Mouse (Mus musculus) gastrocnemius, postnatal 4 days (tissue): ENCODE results near the gene Kbtbd12. TPM values are rescaled to one million over a fixed set of nuclear protein-coding genes. Genes with fewer than 3 reads are reported as not detected.
A peak's percentile ranks its signal among the peaks of the same experiment; 100 is the strongest.

Experiments
- DNase-seq, 2 experiments: peaks; one replicate each; pipeline ENCODE4 v3.0.0; 2021 to 2022; ENCODE audit warnings: low spot score in 2 of 2, mixed read lengths in 2 of 2
- total RNA-seq, 2 experiments: library from RNA; stranded (reverse); gene quantifications; 2 replicates each; pipeline ENCODE4 v1.2.3; 2021

Gene Kbtbd12
- total RNA-seq, 2 experiments from 2014 or later = 28.1 to 29.6 TPM

DNA sequence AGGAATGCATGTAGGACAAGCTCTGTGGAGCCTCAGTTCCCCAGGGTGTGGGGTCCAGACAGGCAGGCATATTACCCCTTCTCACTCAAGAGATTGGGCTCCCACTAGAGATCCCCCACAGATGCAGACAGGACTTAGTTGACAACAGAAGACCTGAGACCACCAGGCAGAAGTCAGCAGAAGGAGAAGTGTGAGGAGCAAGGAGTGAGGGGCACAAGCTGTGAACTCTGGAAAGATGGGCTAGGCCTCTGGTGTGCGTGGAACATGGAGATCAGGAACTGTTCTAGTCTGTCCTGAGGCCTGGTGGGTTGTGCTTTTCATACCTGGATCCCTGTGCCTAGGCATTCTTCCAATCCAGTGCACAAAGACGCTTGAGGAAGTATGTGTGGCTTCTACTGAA, 87.8 kb downstream of the Kbtbd12 start:
- DNase-seq = no peak

DNA sequence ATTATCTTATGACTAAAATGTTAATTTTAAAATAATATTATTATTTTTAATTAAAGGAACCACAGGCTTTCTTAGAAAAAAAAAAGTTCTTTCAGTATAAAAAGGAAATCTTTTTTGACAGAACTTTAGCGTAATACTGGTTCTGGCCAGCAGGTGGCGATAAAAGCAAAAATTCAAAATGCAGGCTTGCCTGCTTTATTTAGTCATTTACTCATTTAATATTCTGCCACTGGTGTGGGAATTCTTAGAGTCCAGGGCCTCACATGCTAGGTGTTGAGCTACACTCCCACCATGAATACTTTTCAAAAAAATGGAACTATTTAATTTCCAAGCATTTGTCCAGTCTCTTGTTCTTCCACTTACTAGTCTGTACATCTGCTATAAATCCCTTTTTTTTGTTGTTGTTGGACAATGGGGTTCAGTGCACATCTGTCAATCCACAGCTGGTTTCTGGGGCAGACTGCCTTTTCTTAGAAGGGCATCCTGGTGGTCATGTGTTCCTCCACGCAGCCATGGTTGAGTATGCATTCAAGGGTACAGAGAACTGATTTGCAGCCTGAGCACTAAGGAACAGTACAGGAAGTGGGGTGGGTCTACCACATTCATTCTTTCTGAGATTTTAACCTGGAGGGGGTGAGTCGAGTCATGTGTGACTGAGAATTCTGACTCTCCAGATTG, 88.5 kb downstream of the Kbtbd12 start:
- peak; percentile 27 to 59 for DNase-seq

DNA sequence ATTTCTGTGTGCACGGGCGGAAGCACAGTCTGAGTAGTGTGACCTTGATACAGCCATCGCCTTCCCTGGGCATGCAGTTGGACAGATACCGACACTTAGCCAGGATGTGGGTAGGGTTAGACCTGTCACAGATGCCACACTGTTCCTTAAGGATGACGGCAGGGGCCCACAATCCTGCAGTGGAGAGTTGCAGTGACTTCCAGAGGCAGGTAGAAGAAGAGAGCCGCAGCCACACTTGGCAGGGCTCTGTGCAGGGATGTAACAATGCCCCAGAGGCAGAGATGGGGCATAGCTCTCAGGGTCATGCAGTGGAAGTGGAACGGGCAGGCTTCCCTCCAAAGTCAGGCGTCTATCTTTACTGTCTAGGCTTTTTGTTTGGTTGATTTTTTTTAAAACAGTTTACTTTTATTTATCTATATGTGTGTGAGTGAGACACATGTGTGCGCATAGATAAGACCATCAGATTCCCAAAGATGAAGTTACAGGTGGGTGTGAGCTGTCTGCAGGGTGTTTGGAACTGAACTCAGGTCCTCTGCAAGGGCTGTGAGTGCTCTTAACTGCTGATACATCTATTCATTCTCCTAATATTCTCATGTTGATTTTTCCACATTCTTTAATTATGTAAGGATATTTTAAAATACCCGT, 89.2 kb downstream of the Kbtbd12 start:
- DNase-seq = peak in 1 of 2 experiments; percentile 11

DNA sequence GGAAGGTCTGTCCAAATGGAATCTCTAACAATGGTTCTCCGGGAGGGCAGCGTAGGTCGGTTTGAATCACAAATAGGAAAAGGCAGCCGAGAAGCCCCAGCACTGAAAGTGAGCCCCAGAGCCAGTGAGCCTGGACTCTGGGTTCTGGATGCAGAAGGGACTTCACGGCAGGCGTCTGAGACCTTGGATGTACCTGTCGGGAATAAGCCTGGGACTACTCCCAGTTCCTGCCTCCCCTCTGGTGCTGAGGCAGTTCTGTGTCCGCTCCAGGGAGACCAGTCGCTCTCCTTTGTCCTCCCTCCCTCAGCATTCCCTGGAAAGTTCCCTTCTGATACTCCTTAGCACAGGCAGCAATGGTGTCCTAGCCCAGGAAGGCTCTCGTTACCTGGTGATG, 92.4 kb downstream of the Kbtbd12 start:
- DNase-seq = peak in 1 of 2 experiments; percentile 7

DNA sequence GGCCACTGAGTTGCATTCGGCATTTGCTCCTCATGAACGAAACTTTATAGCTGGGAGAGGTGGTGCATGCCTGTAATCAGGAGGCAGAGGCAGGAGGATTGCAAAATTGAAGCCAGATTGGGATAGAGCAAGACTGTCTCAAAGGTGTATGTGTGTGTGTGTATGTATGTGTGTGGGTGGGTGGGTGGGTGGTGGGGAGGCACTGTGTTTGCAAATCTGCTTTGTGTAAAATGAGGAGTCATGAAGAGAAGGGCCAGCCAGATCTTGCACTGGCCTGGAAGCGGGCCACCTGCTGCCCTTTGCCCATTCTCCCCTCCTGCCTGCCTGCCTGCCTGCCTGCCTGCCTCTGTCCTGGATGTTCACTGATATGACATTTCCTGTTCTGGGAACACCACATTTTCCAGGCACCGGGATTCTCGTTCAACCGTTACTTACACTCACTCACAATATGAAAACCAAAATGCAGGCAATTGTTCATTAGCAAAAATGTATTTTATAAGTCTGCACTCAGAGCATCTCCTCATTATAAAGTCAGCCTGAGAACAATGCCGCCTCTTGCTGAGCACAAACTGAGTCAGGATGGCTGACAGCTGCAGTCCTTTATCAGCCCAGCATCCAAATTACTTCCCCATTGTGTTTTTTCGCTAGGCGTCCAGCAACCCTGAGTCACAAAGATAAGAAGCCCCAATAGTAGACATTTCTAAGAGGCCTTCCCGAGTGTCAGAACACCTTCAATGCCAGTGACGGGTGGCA, 92.9 kb downstream of the Kbtbd12 start:
- DNase-seq = peak in 1 of 2 experiments; percentile 2

DNA sequence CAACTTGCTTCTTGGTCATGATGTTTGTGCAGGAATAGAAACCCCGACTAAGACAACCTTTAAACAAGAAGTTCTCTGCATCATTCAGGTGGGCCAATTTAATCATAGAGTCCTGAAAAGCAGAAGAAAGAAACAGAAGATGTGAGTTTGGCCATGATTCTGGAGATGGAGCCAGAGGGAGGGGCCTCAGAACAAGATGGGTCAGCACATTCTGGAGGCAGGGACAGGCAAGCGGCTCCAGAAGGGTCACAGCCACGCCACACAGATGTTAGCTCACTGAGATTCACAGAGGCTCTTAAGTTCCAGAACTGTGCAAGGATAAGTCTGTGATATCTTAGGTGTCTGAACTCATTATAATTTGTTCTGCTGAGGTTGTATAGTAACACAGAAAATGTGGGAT, 93.5 kb downstream of the Kbtbd12 start:
- DNase-seq = no peak

DNA sequence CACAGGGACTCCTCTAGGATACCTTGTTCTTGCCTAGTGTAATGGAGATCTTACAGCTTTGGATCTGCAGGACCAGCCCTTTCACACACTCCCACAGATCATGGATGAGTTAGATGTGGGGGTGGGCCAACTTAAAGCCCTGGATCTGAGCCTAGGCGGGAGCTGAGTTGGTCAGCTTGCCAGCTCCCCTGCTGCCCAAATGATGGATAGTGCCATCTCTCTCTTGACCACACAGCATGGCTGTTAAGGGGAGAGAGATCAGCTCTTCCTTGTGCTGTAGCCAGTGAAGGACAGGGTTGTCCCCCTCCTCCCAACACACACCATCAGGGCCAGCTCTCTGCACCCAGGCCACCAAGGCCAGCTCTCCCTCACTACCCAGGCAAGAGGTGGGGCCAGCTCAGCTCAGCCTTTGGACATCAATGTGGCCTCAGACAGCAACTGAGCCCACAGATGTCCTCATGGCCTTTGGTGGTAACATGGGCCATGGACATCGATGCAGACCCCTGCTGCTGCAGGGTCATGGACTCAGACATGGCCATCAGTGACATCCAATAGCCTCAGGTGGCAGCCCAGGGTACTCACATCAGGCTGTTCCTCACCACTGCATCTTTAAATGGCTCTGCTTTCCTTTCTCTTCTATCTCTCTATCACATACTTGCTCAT, 97.5 kb downstream of the Kbtbd12 start:
- DNase-seq = no peak

DNA sequence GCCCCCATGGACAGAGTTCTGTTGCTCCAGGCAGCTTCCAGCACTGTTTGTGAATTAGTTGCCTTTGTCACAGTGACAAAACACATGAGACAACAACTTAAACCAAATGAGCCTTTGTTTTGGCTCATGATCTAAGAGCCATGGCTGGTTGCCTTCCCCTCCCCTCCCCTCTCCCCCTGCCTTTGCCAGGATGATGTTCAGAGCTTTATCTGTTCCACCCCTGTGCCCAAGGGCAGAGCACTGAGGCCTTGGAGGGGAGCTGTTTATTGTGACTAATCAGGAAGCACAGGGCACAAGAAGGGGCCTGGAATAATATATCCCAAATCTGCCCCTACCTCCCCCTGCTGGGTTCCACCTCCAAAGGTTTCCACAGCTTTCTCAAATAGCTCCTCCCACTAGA, 107.4 kb downstream of the Kbtbd12 start:
- DNase-seq = no peak

DNA sequence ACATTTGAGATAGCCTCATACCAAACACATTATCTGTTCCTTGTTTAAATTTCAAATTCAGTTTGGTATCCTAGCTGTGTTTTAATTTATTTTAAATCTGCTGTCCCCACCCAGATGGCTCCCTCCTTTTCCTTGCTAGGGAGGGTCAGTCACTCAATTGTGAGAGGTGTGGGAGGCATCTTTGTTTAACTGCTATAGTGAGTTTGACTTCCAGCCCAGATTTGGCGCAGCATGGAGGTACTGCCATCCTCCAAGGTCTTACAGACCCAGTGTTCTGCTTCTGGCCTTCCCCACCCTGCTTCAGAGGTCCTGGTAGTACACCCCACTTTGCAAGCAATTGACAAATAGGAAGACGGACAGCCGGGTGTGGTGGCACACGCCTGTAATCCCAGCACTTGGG, 113.7 kb downstream of the Kbtbd12 start:
- DNase-seq = no peak

DNA sequence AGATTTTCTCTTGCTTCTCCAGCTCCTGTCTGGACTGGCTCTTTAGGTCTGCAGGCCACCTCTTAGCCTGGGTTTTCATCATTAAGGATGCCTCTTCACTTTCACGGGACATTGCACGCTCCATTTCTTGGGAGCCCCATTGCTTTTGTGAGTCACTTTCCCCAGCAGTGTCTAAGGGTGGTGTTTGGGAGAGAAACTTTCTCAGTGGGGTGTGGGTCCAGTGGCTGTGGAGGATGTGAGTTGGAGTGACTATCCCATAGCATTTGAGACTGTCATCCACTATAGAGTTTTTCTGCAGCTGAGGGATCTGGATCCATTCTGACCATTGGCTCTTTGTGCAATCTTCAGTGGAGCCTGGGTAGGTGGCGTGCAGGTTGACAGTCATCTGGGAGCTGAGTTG, 114.3 kb downstream of the Kbtbd12 start:
- no peak for DNase-seq

DNA sequence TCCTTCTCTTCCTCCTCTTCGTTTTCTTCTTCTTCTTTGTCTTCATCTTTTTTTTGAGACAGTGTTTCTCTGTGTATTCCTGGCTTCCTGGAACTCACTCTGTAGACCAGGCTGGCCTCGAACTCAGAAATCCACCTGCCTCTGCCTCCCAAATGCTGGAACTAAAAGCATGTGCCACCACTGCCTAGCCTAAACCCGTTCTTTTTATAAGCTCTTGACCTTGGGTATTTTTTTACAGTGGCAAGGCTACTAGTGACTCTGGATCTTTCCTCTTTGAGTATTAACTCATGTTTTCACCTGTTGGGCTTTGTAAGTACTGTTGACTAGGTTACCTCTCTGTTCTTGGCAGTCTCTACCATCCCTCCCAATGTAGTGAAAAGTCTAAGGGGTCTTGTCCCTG, 114.7 kb downstream of the Kbtbd12 start:
- no peak for DNase-seq

DNA sequence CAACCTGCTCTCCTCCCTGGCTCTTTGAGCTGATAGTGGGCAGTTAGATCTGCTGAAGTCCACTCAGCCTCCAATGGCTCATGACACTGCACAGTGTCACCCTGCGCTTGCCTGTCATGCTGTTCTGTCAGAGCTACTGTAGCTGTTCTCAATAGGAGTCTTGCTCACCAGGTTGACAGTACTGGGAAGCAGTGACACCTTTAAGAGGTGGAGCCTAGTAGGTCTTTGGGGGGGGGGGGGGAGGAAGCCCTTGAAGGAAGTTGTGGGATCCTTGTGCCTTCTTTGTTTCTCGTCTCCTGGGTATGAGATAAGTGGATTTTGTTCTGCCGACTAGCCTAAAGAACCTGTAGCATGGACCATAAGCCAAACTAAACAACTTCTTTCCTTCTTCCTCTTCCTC, 115.1 kb downstream of the Kbtbd12 start:
- DNase-seq = no peak

DNA sequence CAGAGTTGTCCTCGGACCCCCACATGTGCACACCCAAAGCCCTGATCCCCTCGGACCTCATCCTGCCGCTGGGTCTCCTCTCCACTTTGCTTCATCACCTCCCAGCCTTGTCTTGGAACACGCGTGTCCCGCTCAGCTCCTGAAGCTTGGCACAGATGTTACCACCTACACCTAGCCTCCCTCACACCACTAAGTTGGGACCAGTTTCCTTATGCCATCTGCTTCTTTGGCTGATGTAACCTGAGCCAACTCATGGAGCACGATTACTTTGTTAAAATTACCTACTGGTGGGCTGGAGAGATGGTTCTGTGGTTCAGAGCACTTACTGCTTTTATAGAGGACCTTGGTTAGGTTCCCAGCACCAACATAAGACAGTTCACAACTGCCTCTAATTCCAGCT, 115.9 kb downstream of the Kbtbd12 start:
- DNase-seq = no peak

DNA sequence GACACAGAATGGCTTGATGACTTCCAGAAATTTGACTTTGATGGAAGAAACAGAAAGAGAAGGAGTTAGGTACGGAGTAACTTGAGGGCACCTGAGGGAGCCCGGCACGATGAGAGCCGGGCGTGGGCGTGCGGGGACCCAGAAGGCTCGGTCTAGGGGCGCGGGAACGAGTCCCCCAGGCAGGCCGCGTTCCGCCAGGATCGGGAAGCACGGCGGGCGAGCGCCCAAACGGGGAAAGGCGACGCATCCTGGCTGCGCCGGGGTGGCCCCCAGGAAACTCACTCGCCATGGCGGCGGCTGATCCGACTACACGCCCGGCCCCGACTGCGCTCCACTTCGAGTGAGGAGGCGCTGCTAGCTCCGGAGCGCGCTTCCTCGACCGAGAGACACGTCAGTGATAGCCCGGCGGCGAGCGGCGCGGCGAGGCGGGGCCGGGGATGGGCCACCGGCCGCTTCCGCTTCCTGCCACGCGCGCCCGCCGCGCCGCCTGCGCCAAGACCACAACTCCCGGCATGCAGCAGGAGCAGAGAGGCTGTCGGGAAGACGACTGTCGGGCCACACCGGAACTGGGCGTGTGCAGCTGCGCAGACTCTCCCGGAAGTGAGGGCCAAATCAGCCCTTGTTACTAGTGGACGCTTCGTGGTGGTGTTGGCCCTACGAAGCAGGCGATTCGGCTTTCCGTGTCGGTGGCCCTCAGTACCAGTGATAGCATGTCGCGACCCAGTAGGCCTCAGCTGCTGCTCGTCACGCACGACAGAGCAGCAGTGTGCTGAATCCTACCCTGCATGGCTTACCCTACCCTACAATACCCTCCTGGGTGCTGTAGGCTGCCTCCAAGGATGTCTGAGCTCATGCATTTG, 119.1 kb downstream of the Kbtbd12 start, which contains the start of gene Sec61a1:
Sec61a1 (minus strand) TSS at position 502 of the 860 bp plus-strand sequence.
- DNase-seq = peak; percentile 87 to 96

DNA sequence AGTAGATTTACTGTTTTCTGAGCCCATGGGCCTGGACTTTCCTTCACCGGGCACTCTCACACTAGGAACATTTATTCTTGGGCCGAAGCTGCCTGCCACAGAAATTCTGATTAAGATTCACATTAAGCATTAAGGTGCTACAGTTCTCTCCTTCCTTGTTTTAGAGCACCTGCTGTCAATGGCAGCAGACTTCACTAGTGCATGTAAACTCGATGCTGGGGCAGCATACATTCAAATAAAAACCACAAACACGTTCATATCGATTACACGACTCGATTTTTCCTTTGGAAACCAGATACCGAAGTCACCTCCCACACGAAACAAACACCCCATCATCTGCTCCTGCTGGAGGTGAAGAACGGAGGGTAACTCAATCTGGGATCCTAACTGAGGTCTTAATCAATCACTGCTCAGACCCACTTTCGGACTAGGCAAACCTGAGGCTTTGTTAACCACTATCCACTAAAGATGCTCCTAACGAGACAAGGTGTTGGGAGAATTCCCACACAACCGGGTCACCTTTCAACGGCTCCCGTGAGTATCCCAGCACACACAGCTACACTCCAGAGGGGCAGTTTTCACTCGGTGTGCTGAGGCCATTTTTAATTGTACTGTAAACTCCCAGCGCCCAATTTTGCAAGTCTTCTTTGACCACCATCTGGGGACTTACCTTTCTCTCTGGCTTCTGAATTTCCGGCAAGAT, 119.9 kb downstream of the Kbtbd12 start:
- DNase-seq = no peak

DNA sequence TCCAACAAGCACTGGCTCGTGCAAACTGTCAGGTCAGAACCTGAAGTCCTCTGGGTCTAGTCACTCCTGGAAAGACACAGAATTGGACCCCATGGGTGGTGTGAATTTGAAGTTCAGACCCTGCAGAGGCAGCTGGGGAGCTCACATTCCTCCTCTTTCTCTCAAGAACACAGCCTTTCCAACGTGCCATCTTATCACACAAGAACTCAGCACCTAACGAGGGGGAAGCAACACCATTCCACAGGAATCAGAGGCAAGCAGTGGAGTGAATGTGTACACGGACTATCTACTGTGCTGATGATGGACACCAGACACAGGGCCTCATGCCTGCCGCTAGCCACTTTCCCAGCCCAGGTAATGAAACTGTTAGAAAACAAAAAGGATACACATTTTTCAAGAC, 121.1 kb downstream of the Kbtbd12 start:
- no peak for DNase-seq

DNA sequence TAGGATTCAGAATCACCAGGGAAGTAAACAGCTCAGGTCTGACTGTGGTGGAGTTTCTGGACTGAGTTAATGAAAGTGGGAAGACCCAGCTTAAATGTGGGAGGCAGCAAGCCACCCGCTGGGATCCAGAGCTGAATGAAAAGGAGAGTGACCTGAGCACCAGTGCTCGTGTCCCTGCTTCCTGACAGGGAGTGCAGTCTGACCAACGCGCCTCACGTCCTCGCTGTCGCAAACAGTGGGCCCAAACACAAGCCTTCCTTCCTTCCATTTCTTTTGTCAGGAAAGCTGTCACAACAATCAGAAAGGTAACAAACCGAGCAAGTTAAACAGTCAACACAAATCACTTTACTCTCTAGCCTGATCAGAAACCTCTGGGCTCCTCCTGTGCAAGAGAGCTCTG, 121.8 kb downstream of the Kbtbd12 start:
- no peak for DNase-seq

DNA sequence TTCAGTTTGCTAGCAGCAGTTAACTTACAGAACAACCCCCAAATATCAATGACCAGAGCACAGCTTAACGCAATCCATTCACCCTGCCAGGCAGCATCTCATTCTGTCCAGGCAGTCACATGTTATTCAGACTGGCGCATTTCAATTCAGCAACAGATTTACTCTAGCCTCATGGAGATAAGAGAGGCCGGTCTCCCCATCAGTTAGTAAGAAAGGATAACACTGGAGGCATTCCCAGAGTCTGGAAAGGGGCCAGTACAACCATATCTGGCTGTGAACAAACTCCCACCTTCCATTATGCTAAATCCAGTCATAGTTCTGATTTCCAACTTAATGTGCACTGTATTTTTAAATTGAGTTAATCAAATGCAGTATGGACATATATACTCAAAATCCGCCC, 123.2 kb downstream of the Kbtbd12 start:
- no peak for DNase-seq

DNA sequence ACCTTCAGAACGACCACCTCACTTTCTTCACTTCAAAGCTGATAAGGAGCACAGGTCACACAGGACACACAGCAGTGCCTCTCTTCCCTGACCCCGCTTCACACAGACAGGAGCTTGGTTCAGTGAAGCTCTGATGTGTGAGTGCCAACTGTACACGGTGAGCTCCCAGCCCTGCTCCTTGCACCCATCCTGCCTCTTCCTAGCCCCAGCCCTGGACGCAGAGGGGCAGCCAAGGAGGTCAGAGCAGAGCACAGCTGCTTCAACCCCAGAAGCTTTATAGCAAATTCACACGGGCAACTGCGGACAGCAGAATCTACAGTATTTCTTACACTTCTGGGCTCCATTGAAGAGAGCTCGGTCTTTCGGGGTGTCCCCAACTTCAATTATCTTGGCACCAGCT, 123.8 kb downstream of the Kbtbd12 start:
- DNase-seq = no peak

DNA sequence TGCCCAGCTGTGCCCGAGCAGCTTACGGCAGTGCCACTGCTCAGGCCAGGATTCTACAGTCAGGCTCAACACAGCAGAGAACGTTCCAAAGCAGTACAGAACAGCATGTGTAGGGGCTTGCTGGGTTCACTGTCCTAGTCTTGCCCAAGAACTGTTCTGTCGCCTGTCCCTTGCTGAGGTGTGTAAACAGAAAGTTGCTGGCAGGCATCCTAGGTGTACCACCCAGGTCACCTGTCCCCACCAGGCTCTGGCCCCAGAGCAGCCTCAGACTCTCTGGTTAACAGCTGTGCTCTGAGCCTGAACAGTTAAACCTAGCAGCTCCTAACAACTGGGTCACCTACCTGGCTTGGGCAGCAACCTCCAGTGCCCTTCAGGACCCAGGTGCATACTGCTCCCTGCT, 134.7 kb downstream of the Kbtbd12 start:
- DNase-seq = no peak
